Mouse (Mus musculus) CH12.LX (cell line): ENCODE results near the gene Shank1. TPM values are rescaled to one million over a fixed set of nuclear protein-coding genes. Genes with fewer than 3 reads are reported as not detected.

Experiments used
- DNase-seq: peaks from one replicate; pipeline ENCODE4 v3.0.0-alpha.2; 2013; ENCODE audit errors: extremely low read depth
- H3K27ac ChIP-seq: 2 replicates; pipeline ENCODE4 v1.5.1; 2012; ENCODE audit warnings: low read depth, mild to moderate bottlenecking, control low read depth, moderate library complexity; ENCODE audit not compliant: insufficient read depth
- H3K27me3 ChIP-seq: replicated peaks from 2 replicates; pipeline ENCODE3; 2012; ENCODE audit warnings: inconsistent platforms
- H3K36me3 ChIP-seq, 2 experiments: replicated peaks in 1 of 2; 2 replicates each; pipeline versions ENCODE3 to v1.6.1; 2012; ENCODE audit warnings: inconsistent platforms in 1 of 2, low read length in 1 of 2, mild to moderate bottlenecking in 1 of 2, mixed read lengths in 1 of 2, moderate library complexity in 1 of 2; ENCODE audit not compliant: control insufficient read depth in 1 of 2, insufficient read depth in 1 of 2
- H3K4me1 ChIP-seq, 2 experiments: 2 replicates each; pipeline ENCODE4 v1.6.1; 2012; ENCODE audit warnings: inconsistent platforms in 1 of 2, moderate library complexity in 1 of 2; ENCODE audit not compliant: insufficient read depth in 2 of 2, control insufficient read depth in 1 of 2
- H3K4me2 ChIP-seq: 2 replicates; pipeline ENCODE4 v1.6.1; 2012; ENCODE audit warnings: low read depth, mild to moderate bottlenecking, control low read depth; ENCODE audit not compliant: poor library complexity, insufficient read depth, severe bottlenecking
- H3K4me3 ChIP-seq, 3 experiments: fragments of 150-350 bp in 1 of 3; sonication (generic) in 1 of 3; replicated peaks in 1 of 3; 2 replicates each; pipeline versions ENCODE3 to v1.5.1; 2011 to 2012; ENCODE audit warnings: low read depth in 2 of 3, low read length in 2 of 3, mild to moderate bottlenecking in 2 of 3, moderate library complexity in 2 of 3, control low read depth in 1 of 3, improper control_type of control experiment in 1 of 3, inconsistent platforms in 1 of 3, mixed read lengths in 1 of 3; ENCODE audit not compliant: poor library complexity in 1 of 3
- H3K79me2 ChIP-seq: replicated peaks from 2 replicates; pipeline ENCODE4 v1.6.1; 2012; ENCODE audit warnings: mild to moderate bottlenecking, moderate library complexity; ENCODE audit not compliant: control insufficient read depth, poor library complexity, insufficient read depth, severe bottlenecking; ENCODE audit errors: extremely low read depth
- H3K9ac ChIP-seq: 2 replicates; pipeline ENCODE4 v1.6.1; 2012; ENCODE audit warnings: low read depth, mild to moderate bottlenecking, control low read depth, moderate library complexity; ENCODE audit not compliant: insufficient read depth
- H3K9me3 ChIP-seq: replicated peaks from 2 replicates; pipeline ENCODE3; 2012; ENCODE audit warnings: low read length, inconsistent platforms, mixed read lengths
- BHLHE40 ChIP-seq: IDR thresholded peaks from 2 replicates; pipeline ENCODE4 v1.6.1; 2011; ENCODE audit warnings: mild to moderate bottlenecking, low read depth, low read length, improper control_type of control experiment
- CTCF ChIP-seq, 2 experiments: IDR thresholded peaks in 1 of 2; conservative IDR thresholded peaks in 1 of 2; 2 replicates each; pipeline ENCODE4 v1.5.1; 2011 to 2012; ENCODE audit warnings: low read depth in 2 of 2, low read length in 2 of 2, improper control_type of control experiment in 1 of 2, inconsistent platforms in 1 of 2, mild to moderate bottlenecking in 1 of 2, moderate library complexity in 1 of 2
- EP300 ChIP-seq: IDR thresholded peaks from 2 replicates; pipeline ENCODE4 v1.6.1; 2011; ENCODE audit warnings: low read length, improper control_type of control experiment
- ETS1 ChIP-seq: conservative IDR thresholded peaks from 2 replicates; pipeline ENCODE4 v1.6.1; 2012; ENCODE audit warnings: low read depth, mild to moderate bottlenecking, inconsistent platforms, low read length, improper control_type of control experiment, moderate library complexity
- GABPA ChIP-seq: IDR thresholded peaks from 2 replicates; pipeline ENCODE4 v1.6.1; 2012; ENCODE audit warnings: low read depth, low read length, improper control_type of control experiment, inconsistent platforms; ENCODE audit not compliant: insufficient replicate concordance
- HCFC1 ChIP-seq: IDR thresholded peaks from 2 replicates; pipeline ENCODE4 v1.6.1; 2012; ENCODE audit warnings: low read depth, mild to moderate bottlenecking, inconsistent platforms, low read length, improper control_type of control experiment
- IRF4 ChIP-seq: IDR thresholded peaks from 2 replicates; pipeline ENCODE4 v1.6.1; 2014; ENCODE audit warnings: low read depth, mild to moderate bottlenecking, inconsistent platforms, low read length, improper control_type of control experiment
- JUND ChIP-seq: conservative IDR thresholded peaks from 2 replicates; pipeline ENCODE4 v1.6.1; 2011; ENCODE audit warnings: low read depth, low read length, improper control_type of control experiment
- MAFK ChIP-seq: IDR thresholded peaks from 2 replicates; pipeline ENCODE4 v1.6.1; 2011; ENCODE audit warnings: low read length, improper control_type of control experiment; ENCODE audit not compliant: insufficient replicate concordance
- MAX ChIP-seq: IDR thresholded peaks from 2 replicates; pipeline ENCODE4 v1.6.1; 2011; ENCODE audit warnings: low read length, improper control_type of control experiment
- MAZ ChIP-seq: IDR thresholded peaks from 2 replicates; pipeline ENCODE4 v1.6.1; 2012; ENCODE audit warnings: low read depth, mild to moderate bottlenecking, inconsistent platforms, low read length, improper control_type of control experiment, moderate library complexity
- MEF2A ChIP-seq: IDR thresholded peaks from 2 replicates; pipeline ENCODE4 v1.6.1; 2014; ENCODE audit warnings: low read depth, mild to moderate bottlenecking, inconsistent platforms, low read length, improper control_type of control experiment, borderline replicate concordance
- MXI1 ChIP-seq: IDR thresholded peaks from 2 replicates; pipeline ENCODE4 v1.6.1; 2011; ENCODE audit warnings: mild to moderate bottlenecking, low read depth, low read length, improper control_type of control experiment
- MYC ChIP-seq: IDR thresholded peaks from 2 replicates; pipeline ENCODE4 v1.6.1; 2011; ENCODE audit warnings: low read depth, mild to moderate bottlenecking, improper control_type of control experiment, low read length
- NELFE ChIP-seq: IDR thresholded peaks from 2 replicates; pipeline ENCODE4 v1.6.1; 2011; ENCODE audit warnings: low read depth, low read length, improper control_type of control experiment
- NRF1 ChIP-seq: IDR thresholded peaks from 2 replicates; pipeline ENCODE4 v1.6.1; 2014; ENCODE audit warnings: low read depth, mild to moderate bottlenecking, inconsistent platforms, low read length, improper control_type of control experiment, moderate library complexity
- PAX5 ChIP-seq: IDR thresholded peaks from 2 replicates; pipeline ENCODE4 v1.6.1; 2012; ENCODE audit warnings: low read length, inconsistent platforms, mixed read lengths
- RAD21 ChIP-seq: IDR thresholded peaks from 2 replicates; pipeline ENCODE4 v1.6.1; 2011; ENCODE audit warnings: low read depth, mild to moderate bottlenecking, low read length, improper control_type of control experiment, moderate library complexity
- RCOR1 ChIP-seq: conservative IDR thresholded peaks from 2 replicates; pipeline ENCODE4 v1.6.1; 2012; ENCODE audit warnings: low read depth, mild to moderate bottlenecking, inconsistent platforms, low read length, improper control_type of control experiment
- SIN3A ChIP-seq: IDR thresholded peaks from 2 replicates; pipeline ENCODE4 v1.6.1; 2012; ENCODE audit warnings: low read length, improper control_type of control experiment, inconsistent platforms
- SMC3 ChIP-seq: IDR thresholded peaks from 2 replicates; pipeline ENCODE4 v1.6.1; 2011; ENCODE audit warnings: low read depth, low read length, improper control_type of control experiment
- UBTF ChIP-seq: IDR thresholded peaks from 2 replicates; pipeline ENCODE4 v1.6.1; 2012; ENCODE audit warnings: low read depth, mild to moderate bottlenecking, inconsistent platforms, low read length, improper control_type of control experiment, moderate library complexity
- USF1 ChIP-seq: IDR thresholded peaks from 2 replicates; pipeline ENCODE4 v1.6.1; 2014; ENCODE audit warnings: low read depth, mild to moderate bottlenecking, inconsistent platforms, low read length, improper control_type of control experiment
- USF2 ChIP-seq: conservative IDR thresholded peaks from 2 replicates; pipeline ENCODE4 v1.6.1; 2011; ENCODE audit warnings: low read depth, low read length, improper control_type of control experiment
- ZMIZ1 ChIP-seq: IDR thresholded peaks from 2 replicates; pipeline ENCODE4 v1.6.1; 2012; ENCODE audit warnings: low read depth, mild to moderate bottlenecking, inconsistent platforms, low read length, improper control_type of control experiment
- ZNF384 ChIP-seq: IDR thresholded peaks from 2 replicates; pipeline ENCODE4 v1.6.1; 2012; ENCODE audit warnings: low read depth, low read length, improper control_type of control experiment, inconsistent platforms
- dilution Hi-C: fragments of 300-500 bp; cut with MboI; formaldehyde crosslinking; loops from 2 replicates; pipeline ENCODE4 v1.14.3; 2020; ENCODE audit warnings: low sequenced_read_pairs; ENCODE audit not compliant: extremely low pct_unique_long_range_greater_than_20kb, extremely low pct_ligation_motif_present
- in situ Hi-C: fragments of 300-500 bp; cut with MboI; formaldehyde crosslinking; loops from 3 replicates; pipeline ENCODE4 v1.14.3; 2019; ENCODE audit warnings: low sequenced_read_pairs, low pct_ligation_motif_present, low pct_unique_long_range_greater_than_20kb, mixed read lengths
- polyA plus RNA-seq: library from polyadenylated mRNA; unstranded; fragments of >175 nt; gene quantifications from 2 replicates; pipeline ENCODE4 v1.2.1, GENCODE M21; 2012; ENCODE audit warnings: low read depth; ENCODE audit not compliant: insufficient read length
- total RNA-seq, 2 experiments: library from RNA; depleted of rRNA; stranded (reverse); fragments of 300-350 nt in 1 of 2; fragments of >200 nt in 1 of 2; gene quantifications; 2 replicates each; pipeline ENCODE4 v1.2.3; 2012 to 2014

The Shank1 gene
- total and polyA plus RNA-seq, 3 experiments, result under 0.01 to 0.07 TPM; not detected in 1

- Histone ChIP-seq H3K9ac (no peak overlapping the region), H3K27ac (no peak overlapping the region), H3K27me3 (peaks cover 60% of the 10 kb centered on the region), H3K9me3 (no peaks in the 10 kb centered on the region), H3K36me3 (peaks cover 0 to 2% of the 10 kb centered on the region in 2 experiments), H3K4me3 (no peak overlapping the region), H3K79me2 (no peaks in the 10 kb centered on the region), H3K4me2 (no peak overlapping the region), H3K4me1 (peaks cover 23 to 52% of the 10 kb centered on the region in 2 experiments)
- DNase-seq, result no peak
- TF ChIP-seq ZNF384 (no peak), RAD21 (no peak), SMC3 (no peak), USF1 (no peak), MAFK (no peak), USF2 (no peak), SIN3A (no peak), CTCF (conservative IDR thresholded peaks at IDR 0.05 in 1 of 2, IDR thresholded peaks at IDR 0.05 in 1 of 2; ENCODE audit: low read depth in 2 of 2, low read length in 2 of 2) (no peak), GABPA (no peak), PAX5 (no peak), RCOR1 (no peak), MAZ (no peak), JUND (no peak), ZMIZ1 (no peak), EP300 (no peak), BHLHE40 (no peak), UBTF (no peak), MEF2A (no peak), MYC (no peak), ETS1 (no peak)
- dilution Hi-C loops (no loop called here), in situ Hi-C loops (no loop called here)
These were observed 2.6 kb upstream of the Shank1 start for GRCm38 (mm10) chr7:44307261-44308020.

GRCm38 (mm10) chr7:44310285-44310877 is 328 bp downstream of the Shank1 start:
- DNase-seq, result no peak
- dilution Hi-C loops, result no loop called here
- H3K9ac ChIP-seq, result no peak overlapping the region

More at GRCm38 (mm10) chr7:44310285-44310877, 328 bp downstream of the Shank1 start:
- H3K4me1 ChIP-seq, result peaks cover 21 to 44% of the 10 kb centered on the region in 2 experiments
- no peak for TF ChIP-seq SIN3A
- no peak for TF ChIP-seq HCFC1
- no peak for TF ChIP-seq GABPA
- TF ChIP-seq USF1, result no peak
- TF ChIP-seq RCOR1, result no peak
- no peak for TF ChIP-seq MAX
- no peak for TF ChIP-seq IRF4
- no peak for TF ChIP-seq USF2
- no peak for TF ChIP-seq NRF1
- TF ChIP-seq CTCF (conservative IDR thresholded peaks at IDR 0.05 in 1 of 2, IDR thresholded peaks at IDR 0.05 in 1 of 2; ENCODE audit: low read depth in 2 of 2, low read length in 2 of 2), result no peak
- TF ChIP-seq MAZ, result no peak
- TF ChIP-seq MEF2A, result no peak
- TF ChIP-seq NELFE, result no peak
- TF ChIP-seq MXI1, result no peak
- TF ChIP-seq MYC, result no peak
- TF ChIP-seq ETS1, result no peak
- no peak overlapping the region for H3K27ac ChIP-seq
- no peaks in the 10 kb centered on the region for H3K79me2 ChIP-seq
- no peaks in the 10 kb centered on the region for H3K9me3 ChIP-seq
- H3K4me2 ChIP-seq, result peak overlapping the region; percentile 22
- in situ Hi-C loops, result no loop called here
- no peaks in the 10 kb centered on the region for H3K36me3 ChIP-seq
- peaks cover 75% of the 10 kb centered on the region for H3K27me3 ChIP-seq
- H3K4me3 ChIP-seq, result no peak overlapping the region
